Mouse (Mus musculus) gastrocnemius, postnatal 10 days (tissue): ENCODE results near the gene 1700020L24Rik. TPM values are rescaled to one million over a fixed set of nuclear protein-coding genes. Genes with fewer than 3 reads are reported as not detected.

Source experiments
- DNase-seq: peaks from one replicate; pipeline ENCODE4 v3.0.0; 2021; ENCODE audit warnings: mixed read lengths
- total RNA-seq, 2 experiments: library from RNA; stranded (reverse); gene quantifications; 2 replicates each; pipeline ENCODE4 v1.2.3; 2021

1700020L24Rik gene
- total RNA-seq, 2 experiments from 2014 or later: 0.29 TPM; not detected in 1

DNA sequence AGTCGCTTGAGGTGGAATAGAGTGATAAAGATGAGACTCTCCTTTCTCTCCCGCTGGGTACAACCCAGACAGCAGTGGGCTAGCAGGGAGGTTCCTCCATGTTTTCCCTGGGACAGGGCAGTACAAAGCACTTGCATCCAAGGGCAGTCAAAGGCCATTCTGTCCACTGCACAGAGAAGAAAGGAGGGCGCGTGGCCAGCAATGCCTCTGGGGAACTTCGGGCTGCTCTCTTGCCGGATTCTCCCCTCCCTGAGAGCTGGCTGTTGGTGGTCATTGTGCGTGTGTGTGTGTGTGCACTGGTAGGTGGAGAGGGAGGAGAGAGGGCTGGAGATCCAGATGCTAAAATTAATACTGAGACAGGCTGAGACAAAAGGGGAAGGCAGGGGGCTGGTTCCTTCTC is 3.8 kb downstream of the 1700020L24Rik start:
- peak; percentile 45 for DNase-seq

- DNase-seq: peak; percentile 74
Measured at GRCm38 (mm10) chr11:83442596-83443267, 5.3 kb downstream of the 1700020L24Rik start.

- no peak for DNase-seq
Measured at GRCm38 (mm10) chr11:83443824-83444223, 6.3 kb downstream of the 1700020L24Rik start.

DNA sequence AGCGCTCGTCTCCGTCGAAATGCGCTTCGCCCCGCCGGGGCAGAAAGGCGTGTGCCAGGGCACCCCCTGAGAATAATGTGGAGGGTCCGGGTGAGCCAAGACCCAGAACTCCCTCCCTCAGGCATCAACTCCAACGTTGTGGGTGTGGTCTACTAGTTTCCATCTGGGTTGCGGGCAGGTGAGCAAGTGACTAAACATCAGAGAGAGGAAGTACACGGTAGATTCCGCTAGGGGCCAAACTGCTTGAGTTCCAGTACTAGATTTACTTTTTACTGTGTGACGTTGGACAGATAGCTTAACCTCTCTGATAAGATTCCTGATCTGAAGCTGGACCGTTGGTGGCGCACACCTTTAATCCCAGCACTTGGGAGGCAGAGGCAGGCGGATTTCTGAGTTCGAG is 7.5 kb downstream of the 1700020L24Rik start:
- no peak for DNase-seq

GRCm38 (mm10) chr11:83447612-83448011 is 10.1 kb downstream of the 1700020L24Rik start:
- no peak for DNase-seq

DNA sequence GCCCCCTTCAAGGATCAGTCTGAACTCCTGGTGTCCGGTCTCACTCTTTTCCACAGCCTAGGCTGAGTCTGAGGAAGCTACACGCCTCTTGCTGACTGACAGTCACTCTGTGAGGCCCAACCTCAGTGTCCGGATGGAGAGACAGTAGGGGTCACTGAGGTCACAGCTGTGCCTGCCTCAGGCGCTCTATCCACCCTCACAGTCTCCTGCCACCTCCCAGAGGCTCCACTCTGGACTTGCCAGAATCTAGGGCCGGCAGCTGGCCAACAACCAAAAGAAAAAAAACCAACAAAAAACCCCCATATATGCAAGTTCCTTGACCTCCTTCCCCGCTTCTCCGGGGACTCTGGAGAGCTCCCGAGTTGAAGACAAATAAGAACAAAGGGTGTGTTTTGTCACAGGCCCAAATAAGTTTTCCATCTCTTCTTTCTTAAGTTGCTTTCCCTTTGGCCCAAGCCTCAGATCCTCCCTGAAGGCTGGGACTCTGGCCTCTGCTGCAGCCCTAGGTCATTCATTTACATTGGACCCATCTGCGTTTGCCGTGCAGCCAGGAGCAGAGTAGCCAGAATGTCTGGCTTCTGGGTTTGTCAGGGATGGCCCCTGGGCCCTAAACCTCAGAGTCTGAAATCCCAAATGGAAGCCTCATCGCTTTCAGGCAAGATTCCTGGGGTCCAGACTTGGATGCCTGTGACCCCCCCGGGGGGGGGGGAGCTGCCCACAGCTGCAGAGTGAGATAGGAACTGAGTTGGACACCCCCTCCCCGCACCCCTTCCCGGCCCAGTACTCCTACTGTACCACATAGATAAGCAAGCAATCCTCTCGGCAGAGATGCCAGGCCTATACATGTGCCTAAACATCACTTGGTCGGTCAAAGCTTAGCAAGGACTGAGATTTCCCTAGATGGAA is 10.8 kb downstream of the 1700020L24Rik start:
- peak; percentile 31 for DNase-seq

DNA sequence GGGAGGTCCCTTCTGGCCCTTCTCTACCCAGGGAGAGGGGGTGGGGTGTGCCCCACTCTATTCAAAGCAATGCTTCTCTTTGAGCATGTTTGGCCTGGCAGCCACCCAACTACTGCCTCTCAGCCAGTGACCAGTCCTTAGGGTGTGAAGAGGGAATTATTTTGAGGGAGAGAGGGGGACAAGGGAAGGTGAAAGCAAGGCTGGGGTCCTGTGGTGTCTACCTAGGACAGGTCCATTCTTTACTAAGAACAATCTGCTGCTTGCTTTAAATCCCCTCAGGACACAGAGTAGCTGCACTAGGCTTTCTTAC is 11.4 kb downstream of the 1700020L24Rik start:
- DNase-seq: peak; percentile 42

DNA sequence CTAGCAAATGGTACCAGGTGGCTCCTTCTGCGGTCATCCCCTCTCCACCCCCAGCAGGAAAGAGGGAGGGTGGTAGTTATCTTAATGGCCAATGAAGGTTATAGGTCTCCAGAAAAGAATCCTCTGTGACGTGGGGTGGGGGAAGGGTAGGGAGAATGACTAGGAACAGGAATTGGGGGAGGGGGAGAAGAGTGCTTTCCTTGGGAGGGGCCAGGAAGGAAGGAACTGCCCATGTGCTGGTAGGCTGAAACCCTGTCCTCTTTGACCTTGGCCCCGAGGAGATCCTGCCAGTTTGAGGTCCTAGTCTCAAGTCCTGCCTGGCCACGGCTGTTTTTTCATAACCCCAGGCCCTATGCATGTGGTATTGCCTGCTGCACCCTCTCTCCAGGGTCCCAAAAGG is 11.8 kb downstream of the 1700020L24Rik start:
- DNase-seq: no peak

- no peak for DNase-seq
Measured at GRCm38 (mm10) chr11:83450550-83450949, 13.1 kb downstream of the 1700020L24Rik start.

GRCm38 (mm10) chr11:83451281-83451680 is 13.8 kb downstream of the 1700020L24Rik start:
- DNase-seq: no peak

DNA sequence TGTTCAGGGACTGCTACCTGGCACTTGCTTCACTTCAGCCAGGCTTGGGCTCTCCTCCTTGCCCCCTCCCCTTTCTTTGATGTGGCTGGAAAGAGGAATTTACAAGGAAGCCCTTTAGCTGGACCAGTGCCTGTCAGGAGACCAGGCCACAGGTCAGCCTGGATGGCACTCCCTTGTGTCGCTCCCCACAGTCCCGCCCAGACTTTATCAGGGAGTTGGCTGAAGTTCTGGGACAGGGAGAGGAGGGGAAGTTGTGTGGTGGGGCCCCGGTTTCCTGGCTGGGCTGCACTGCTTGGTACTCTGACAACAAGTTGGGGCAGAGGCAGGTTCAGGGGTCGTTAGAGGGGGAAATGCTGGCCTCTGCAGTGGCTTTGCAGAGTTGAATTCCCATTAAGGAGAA is 17.1 kb downstream of the 1700020L24Rik start:
- DNase-seq: no peak

DNA sequence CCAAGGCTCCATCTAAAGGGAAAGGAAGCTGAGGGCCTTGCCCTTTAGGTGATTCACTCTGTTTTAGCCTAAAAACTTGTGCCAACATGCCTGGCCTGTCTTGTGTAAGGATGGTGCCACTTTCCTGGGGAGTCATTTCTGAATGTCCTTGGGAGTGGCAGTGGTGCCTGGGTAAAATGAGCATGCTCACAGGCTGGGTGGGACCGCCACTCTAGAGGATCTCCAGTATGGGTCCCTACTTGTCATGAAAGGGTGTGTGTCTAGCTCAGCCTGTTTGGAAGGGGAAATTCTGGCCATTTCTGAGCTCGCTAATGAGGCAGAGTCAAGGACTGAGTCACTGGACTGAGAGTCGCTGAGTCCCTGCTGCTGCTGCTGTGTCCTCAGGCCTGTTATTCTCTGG is 18.1 kb downstream of the 1700020L24Rik start:
- no peak for DNase-seq

DNA sequence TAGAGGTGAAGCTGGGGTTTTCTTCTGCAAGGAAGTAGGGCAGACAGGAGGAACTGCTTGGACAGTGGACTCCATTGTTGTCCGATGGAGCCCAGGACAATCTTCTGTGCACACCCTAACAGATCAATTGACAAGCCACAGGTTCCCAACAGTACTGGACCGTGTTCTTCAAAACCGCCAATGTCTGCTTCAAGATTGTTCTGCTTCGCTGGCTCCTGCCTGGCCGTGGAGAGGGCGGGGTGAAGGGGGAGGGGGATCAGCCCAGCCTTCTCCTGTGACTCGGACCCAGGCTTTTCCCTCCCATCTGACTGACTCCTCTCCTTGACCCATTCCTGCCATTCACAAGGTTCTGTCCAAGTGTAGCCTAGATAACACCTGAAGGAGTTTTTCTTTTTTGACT is 19.8 kb downstream of the 1700020L24Rik start:
- DNase-seq: no peak

GRCm38 (mm10) chr11:83457912-83458601 is 20.6 kb downstream of the 1700020L24Rik start:
- DNase-seq: no peak

GRCm38 (mm10) chr11:83461462-83462027 is 24.1 kb downstream of the 1700020L24Rik start:
- DNase-seq: no peak

DNA sequence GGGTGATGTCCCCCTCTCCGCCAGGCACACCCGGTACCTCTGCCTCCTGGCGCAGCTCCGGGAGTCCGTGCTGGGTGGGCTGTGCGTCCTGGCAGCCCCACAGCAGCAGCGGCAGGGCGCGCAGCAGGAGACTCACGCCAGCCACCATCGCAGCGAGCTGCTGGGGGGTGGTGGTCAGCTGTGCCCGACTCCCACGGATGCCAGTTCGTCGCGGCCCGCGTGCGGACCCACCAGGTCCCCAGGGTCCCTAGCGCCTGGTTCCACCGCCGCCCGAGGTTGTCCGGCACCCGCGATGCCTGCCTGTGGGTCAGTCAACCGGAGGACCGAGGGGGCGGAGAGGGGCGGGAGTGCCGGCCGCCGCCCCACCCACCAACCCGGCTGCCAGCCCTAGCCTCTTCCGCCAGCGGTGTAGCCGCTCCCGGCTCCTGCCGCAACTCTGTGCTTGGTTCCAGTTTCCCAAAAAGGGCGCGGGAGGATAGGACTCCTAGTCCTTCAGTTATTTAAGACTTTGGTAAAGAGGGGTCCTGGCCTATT is 25.3 kb downstream of the 1700020L24Rik start, which contains the start of gene Mmp28:
Mmp28 (minus strand) TSS at position 361 of the 534 bp plus-strand sequence.
- peak; percentile 67 for DNase-seq

DNA sequence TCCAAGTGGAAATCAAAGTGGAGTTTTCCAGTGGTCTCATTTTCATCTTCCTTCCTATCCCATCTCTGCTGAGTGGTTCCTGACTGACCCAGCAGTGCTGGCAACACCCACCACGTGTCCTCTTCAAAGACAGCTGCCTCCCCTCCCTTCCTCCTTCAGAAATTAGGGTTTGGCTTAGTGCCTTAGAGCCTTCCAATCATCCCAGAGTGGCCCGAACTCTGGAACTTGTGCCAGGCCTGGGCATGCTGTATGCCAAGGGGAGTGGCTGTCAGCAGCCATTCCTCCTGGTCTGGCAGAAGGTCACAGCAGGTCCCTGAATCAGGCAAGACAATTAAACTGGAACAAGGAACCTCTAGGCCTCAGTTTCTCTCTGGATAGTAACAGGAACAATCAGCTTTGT is 28.5 kb downstream of the 1700020L24Rik start:
- DNase-seq: peak; percentile 32

- DNase-seq: peak; percentile 75
Measured at GRCm38 (mm10) chr11:83467120-83467652, 29.7 kb downstream of the 1700020L24Rik start.

- no peak for DNase-seq
Measured at GRCm38 (mm10) chr11:83468765-83469164, 31.3 kb downstream of the 1700020L24Rik start.

DNA sequence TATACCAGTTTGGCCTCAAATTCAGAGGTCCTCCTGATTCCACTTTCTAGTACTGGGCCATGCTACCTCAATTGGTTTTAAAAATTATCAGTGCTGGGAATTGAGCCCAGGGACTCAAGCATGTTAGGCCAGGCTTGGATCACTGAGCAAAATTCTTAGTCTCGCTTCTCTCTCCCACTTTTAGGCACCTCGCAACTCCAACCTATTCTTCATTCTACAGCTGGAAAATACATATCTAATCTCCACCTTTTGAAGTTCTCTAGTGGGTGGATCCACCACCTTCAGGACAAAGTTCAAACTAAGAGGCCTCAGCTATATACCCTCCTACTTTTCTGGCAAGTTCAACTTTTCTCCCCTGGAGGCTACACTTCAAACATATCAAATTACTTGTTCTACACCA is 34.3 kb downstream of the 1700020L24Rik start:
- no peak for DNase-seq

DNA sequence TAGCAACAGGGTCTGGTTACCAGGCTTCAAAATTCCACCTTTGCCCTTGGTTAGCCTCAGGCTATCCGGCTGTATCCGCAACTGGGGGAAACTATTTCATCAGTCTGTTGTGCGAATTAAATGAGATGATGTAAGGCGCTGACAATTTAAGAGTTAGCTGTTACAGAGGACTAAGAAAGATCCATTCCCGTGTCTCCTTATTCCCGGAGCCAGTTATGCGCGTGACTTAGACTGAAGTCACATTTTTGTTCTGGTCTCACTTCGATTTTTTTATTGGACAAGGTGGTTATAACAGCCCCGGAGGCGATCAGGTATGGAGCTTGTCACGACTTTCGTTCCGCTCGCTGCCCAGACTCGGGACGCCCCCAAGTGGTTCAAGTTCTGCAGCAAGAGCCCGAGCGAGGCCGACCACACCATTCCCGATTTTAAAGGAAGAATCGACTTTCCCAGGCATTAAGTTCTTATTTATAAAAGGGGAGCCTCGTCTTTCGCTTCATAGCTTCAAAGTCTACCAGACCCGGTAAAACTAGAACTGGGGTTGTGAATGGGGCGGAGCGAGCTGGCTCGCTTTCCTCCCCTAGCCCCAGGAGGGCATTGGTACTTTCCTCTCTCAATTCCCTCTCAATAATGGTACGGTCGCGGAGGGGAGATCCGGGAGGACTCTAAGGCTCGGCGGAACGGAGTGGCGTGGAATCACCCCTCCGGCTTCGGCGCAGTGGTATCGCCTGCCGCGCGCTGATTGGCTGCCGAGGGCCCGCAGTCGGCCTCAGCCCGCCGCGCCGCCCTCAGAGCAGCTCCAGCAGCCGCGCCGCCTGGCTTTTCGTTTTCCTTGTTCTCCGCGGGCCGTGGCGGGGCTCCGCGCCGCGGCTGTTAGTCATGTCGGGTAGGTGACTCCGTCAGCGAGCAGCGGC is 35.1 kb downstream of the 1700020L24Rik start, which contains the start of gene Taf15:
Taf15 (plus strand) TSS at position 763 of the 911 bp plus-strand sequence.
- DNase-seq: peak; percentile 96
